Mouse (Mus musculus): ENCODE data around the gene Rhox2a. TPM values are rescaled to one million over a fixed set of nuclear protein-coding genes. Genes with fewer than 3 reads are reported as not detected.

Gene Rhox2a
- not detected in 2 replicates for polyA plus RNA-seq (2015; fragmentation: Nextera tagmentation; extraction: Ambion mirVana)

DNA sequence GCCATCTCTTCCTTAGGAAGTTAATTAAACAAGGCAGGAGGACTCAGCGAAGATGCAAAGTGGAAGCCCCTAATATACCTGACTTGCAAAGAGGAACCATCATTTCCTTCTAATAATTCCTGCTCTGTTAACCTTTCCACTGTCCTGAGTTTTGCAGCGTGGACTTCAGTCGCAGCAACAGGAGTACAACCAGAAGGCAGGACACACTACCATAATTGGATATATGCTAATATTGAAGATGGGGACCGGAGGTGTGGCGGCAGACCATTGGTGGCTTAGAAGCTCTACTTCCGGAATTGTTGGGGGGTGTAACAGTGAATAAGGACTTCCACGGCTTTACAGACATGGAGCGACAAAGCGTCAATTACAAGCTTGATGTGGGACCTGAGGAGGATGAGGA lies at the start of gene Rhox2a:
Gene Rhox2a (plus strand): TSS at position 301 of the 400 bp plus-strand sequence.

DNA sequence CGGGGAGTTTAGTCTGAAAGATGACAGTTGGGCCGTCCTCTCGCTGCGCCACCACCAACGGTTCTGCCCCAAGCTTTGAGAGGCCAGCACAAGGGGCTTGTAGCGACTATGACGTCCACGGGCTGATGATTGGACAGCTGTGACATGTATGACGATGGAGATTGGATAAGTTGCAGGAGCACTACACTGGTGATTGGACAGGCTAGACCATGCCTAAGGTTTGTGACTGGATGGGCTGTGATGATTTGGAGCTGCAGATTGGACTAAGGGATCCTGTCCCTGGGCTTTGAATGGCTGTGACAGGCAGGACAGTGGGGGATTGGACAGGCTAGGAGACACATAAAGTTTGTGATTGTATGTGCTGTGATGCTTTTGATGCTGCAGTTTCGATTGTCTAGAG lies 33.8 kb upstream of the Rhox2a start, which contains the start of gene Gm9:
Gene Gm9 (minus strand): TSS at position 101 of the 400 bp plus-strand sequence.

DNA sequence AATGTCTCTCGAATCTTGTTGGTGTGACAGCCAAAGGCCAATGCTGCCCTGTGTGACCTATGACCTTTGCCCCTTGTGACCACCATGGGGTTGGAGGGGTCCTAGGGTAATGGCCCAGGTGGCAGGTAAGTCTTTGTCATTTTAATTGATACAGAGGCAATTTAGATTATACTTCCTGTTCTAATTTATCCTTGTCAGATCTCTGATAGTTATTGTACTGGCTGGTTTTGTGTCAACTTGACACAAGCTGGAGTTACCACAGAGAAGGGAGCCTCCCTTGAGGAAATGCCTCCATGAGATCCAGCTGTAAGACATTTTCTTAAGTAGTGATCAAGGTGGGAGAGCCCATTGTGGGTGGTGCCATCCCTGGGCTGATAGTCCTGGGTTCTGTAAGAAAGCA lies 22.6 kb upstream of the Rhox2a start, which contains the start of gene Rhox1:
Gene Rhox1 (minus strand): TSS at position 101 of the 400 bp plus-strand sequence.

DNA sequence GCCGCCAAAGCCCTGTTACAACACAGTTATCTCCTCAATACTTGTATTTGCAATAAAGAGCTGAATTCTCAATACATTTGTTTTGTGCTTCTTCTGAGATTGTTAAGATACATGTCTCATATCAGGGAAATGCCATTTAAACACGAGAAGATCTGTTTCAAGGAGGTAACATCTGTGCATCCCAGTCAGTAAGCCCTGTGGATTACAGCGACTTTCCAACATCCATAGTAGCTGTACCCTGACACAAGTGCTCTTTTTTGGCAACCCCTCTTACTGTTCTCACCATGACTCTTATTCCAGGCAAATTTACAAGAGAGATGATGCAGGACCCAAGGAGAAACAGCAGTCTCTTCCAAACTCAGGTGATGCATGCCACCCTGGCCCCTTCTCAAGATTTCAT lies 4.8 kb downstream of the Rhox2a start, which contains the start of gene Rhox3a:
Gene Rhox3a (plus strand): TSS at position 301 of the 400 bp plus-strand sequence.

DNA sequence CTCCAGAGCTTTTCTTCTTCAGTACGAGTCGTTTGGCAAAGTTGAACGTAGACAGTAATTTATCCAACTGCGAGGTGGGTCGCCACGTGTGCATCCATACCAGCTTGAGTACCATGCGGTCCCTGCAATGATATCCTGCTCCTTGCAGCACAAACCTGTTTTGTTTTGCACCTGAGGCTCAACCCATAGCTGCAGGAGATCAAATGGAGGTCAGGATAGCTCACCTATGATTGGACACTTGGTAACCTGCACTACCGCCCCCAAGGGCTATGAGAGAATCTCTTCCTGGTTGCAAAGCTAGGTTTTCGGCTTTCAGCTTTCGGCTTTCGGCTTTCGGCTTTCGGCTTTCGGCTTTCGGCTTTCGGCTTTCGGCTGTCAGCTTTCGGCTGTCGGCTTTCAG lies 20.3 kb downstream of the Rhox2a start, which contains the start of gene Rhox4a:
Gene Rhox4a (plus strand): TSS at position 301 of the 400 bp plus-strand sequence.

Other genes starting within 250 kb of the Rhox2a start
- not detected in 2 replicates for gene Sowahd, start 196.1 kb upstream of the Rhox2a start, polyA plus RNA-seq (2015; fragmentation: Nextera tagmentation; extraction: Ambion mirVana)
- gene Rpl39, start 159.6 kb upstream of the Rhox2a start, polyA plus RNA-seq (2015; fragmentation: Nextera tagmentation; extraction: Ambion mirVana) = 542 and 608 TPM in 2 replicates
- 8.7 and 9.7 TPM in 2 replicates for gene Upf3b, start 134.7 kb upstream of the Rhox2a start, polyA plus RNA-seq (2015; fragmentation: Nextera tagmentation; extraction: Ambion mirVana)
- gene Nkap, start 118.2 kb upstream of the Rhox2a start, polyA plus RNA-seq (2015; fragmentation: Nextera tagmentation; extraction: Ambion mirVana) = 7.1 and 8.0 TPM in 2 replicates
- not detected in 2 replicates for gene Akap14, start 76.1 kb upstream of the Rhox2a start, polyA plus RNA-seq (2015; fragmentation: Nextera tagmentation; extraction: Ambion mirVana)
- gene Ndufa1, start 53.8 kb upstream of the Rhox2a start, polyA plus RNA-seq (2015; fragmentation: Nextera tagmentation; extraction: Ambion mirVana) = 773 and 849 TPM in 2 replicates
- 7.9 and 8.0 TPM in 2 replicates for gene Rnf113a1, start 53.7 kb upstream of the Rhox2a start, polyA plus RNA-seq (2015; fragmentation: Nextera tagmentation; extraction: Ambion mirVana)
- not detected in 2 replicates for gene Gm9, start 33.9 kb upstream of the Rhox2a start, polyA plus RNA-seq (2015; fragmentation: Nextera tagmentation; extraction: Ambion mirVana)
- gene Rhox1, start 22.7 kb upstream of the Rhox2a start, polyA plus RNA-seq (2015; fragmentation: Nextera tagmentation; extraction: Ambion mirVana) = not detected in 2 replicates
- gene Rhox3a, start 4.9 kb downstream of the Rhox2a start, polyA plus RNA-seq (2015; fragmentation: Nextera tagmentation; extraction: Ambion mirVana) = not detected in 2 replicates
- not detected in 2 replicates for gene Rhox4a, start 20.4 kb downstream of the Rhox2a start, polyA plus RNA-seq (2015; fragmentation: Nextera tagmentation; extraction: Ambion mirVana)
- gene Rhox3a2, start 135.1 kb downstream of the Rhox2a start, polyA plus RNA-seq (2015; fragmentation: Nextera tagmentation; extraction: Ambion mirVana) = not detected in 2 replicates
- gene Rhox4a2, start 145.9 kb downstream of the Rhox2a start, polyA plus RNA-seq (2015; fragmentation: Nextera tagmentation; extraction: Ambion mirVana) = not detected in 2 replicates
- gene Rhox2b, start 167.1 kb downstream of the Rhox2a start, polyA plus RNA-seq (2015; fragmentation: Nextera tagmentation; extraction: Ambion mirVana) = not detected in 2 replicates
- not detected in 2 replicates for gene Rhox4b, start 187.5 kb downstream of the Rhox2a start, polyA plus RNA-seq (2015; fragmentation: Nextera tagmentation; extraction: Ambion mirVana)
- not detected in 2 replicates for gene Rhox2c, start 208.7 kb downstream of the Rhox2a start, polyA plus RNA-seq (2015; fragmentation: Nextera tagmentation; extraction: Ambion mirVana)
- not detected in 2 replicates for gene Rhox3c, start 213.6 kb downstream of the Rhox2a start, polyA plus RNA-seq (2015; fragmentation: Nextera tagmentation; extraction: Ambion mirVana)
- gene Rhox4c, start 235.4 kb downstream of the Rhox2a start, polyA plus RNA-seq (2015; fragmentation: Nextera tagmentation; extraction: Ambion mirVana) = not detected in 2 replicates
- not detected in 2 replicates for gene Rhox2d, start 248.5 kb downstream of the Rhox2a start, polyA plus RNA-seq (2015; fragmentation: Nextera tagmentation; extraction: Ambion mirVana)

All from urinary bladder, postnatal 0 days (tissue).